Mouse (Mus musculus) heart, adult 10 weeks (tissue): ENCODE results near the gene Vav3. TPM values are rescaled to one million over a fixed set of nuclear protein-coding genes. Genes with fewer than 3 reads are reported as not detected.

ENCODE experiments used
- polyA plus RNA-seq: library from polyadenylated mRNA; stranded (reverse); fragments of 350-450 nt; fragmentation: Illumina TruSeq; extraction: RNeasy Lipid Tissue Mini Kit (QIAGEN cat#74804); gene quantifications from one replicate; pipeline ENCODE4 v1.2.3, GENCODE M21; 2014; ENCODE audit warnings: low read depth, low replicate concordance

Gene Vav3
- polyA plus RNA-seq: 3.7 TPM

DNA sequence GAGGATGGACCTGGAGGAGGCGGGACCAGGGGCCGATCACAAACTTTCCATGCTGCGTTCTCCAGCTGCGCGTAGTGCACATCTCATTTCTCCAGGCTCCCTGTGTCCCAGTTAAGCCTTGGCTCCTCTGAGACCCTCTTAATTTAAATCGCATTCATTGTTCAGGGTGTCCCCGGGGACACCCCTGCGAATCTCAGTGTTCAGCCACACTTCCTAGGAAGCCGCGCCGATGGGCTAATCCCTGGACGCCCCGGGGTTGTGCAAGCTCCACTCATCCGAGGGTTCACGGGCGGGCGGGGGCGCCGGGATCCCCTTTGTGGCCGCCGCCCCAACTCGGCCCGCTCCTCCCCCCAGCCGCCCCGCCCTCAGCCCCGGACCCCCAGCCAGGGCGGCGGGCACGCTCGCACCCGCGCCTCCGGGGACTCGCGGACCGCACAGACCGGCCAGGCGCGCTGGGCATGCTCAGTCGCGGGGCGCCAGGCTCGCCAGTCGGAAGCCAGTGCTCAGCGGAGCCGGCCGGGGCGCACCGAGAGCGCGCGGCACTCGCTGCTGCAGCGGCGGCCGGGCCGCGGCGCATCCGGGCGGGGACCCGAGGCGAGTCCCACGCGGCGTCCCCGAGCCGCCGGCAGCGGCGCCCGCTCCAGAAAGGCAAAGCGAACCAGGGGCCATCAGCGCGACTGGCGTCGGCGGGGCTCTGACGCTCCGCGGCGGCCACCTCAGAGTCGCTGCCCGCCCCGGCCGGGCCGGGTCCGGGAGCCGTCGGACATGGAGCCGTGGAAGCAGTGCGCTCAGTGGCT is at the start of gene Vav3:
TSS of gene Vav3 (plus strand) at position 380 of the 797 bp plus-strand sequence.

Other genes starting within 250 kb of the Vav3 start
- gene Slc25a24, start 217.5 kb upstream of the Vav3 start, polyA plus RNA-seq: 5.4 TPM